Mouse (Mus musculus) adrenal gland, adult 8-10 months (tissue): Measurements from ENCODE around the gene Gm44503. TPM values are rescaled to one million over a fixed set of nuclear protein-coding genes. Genes with fewer than 3 reads are reported as not detected.
A peak's percentile ranks its signal among the peaks of the same experiment; 100 is the strongest.

Experiments
- DNase-seq: peaks from one replicate; pipeline ENCODE4 v3.0.0; 2022
- total RNA-seq, 4 experiments: library from RNA; stranded (reverse); gene quantifications; 2 replicates each; pipeline ENCODE4 v1.2.4; 2022

Gm44503 gene
- total RNA-seq, 4 experiments from 2014 or later, result not detected

- no peak for DNase-seq
Measured at GRCm38 (mm10) chr9:72974734-72975133, 16.1 kb downstream of the Gm44503 start.

GRCm38 (mm10) chr9:72975242-72975641 lies 16.6 kb downstream of the Gm44503 start:
- no peak for DNase-seq

GRCm38 (mm10) chr9:72983066-72983465 lies 24.4 kb downstream of the Gm44503 start:
- no peak for DNase-seq

GRCm38 (mm10) chr9:72985250-72986220 lies 26.9 kb downstream of the Gm44503 start, which contains the start of the genes Ccpg1os and Ccpg1:
Ccpg1os (minus strand) TSS chr9:72985382.
Ccpg1 (plus strand) TSS chr9:72985429.
- DNase-seq, result peak; percentile 97

- DNase-seq, result no peak
Measured at GRCm38 (mm10) chr9:72987703-72988102, 29.1 kb downstream of the Gm44503 start.

GRCm38 (mm10) chr9:72988706-72989105 lies 30.1 kb downstream of the Gm44503 start:
- DNase-seq, result no peak

- no peak for DNase-seq
Measured at GRCm38 (mm10) chr9:72991420-72991819, 32.8 kb downstream of the Gm44503 start.

GRCm38 (mm10) chr9:72992576-72992975 lies 33.9 kb downstream of the Gm44503 start:
- DNase-seq, result peak; percentile 28

GRCm38 (mm10) chr9:72996167-72996566 lies 37.5 kb downstream of the Gm44503 start:
- no peak for DNase-seq

- DNase-seq, result no peak
Measured at GRCm38 (mm10) chr9:72996806-72997205, 38.2 kb downstream of the Gm44503 start.

GRCm38 (mm10) chr9:73000487-73000886 lies 41.8 kb downstream of the Gm44503 start:
- no peak for DNase-seq

- no peak for DNase-seq
Measured at GRCm38 (mm10) chr9:73001314-73002011, 42.8 kb downstream of the Gm44503 start.

GRCm38 (mm10) chr9:73002177-73002576 lies 43.5 kb downstream of the Gm44503 start:
- no peak for DNase-seq

- no peak for DNase-seq
Measured at GRCm38 (mm10) chr9:73004076-73004475, 45.4 kb downstream of the Gm44503 start.

GRCm38 (mm10) chr9:73005106-73005505 lies 46.5 kb downstream of the Gm44503 start:
- DNase-seq, result no peak

GRCm38 (mm10) chr9:73006175-73006574 lies 47.5 kb downstream of the Gm44503 start:
- DNase-seq, result no peak

GRCm38 (mm10) chr9:73008384-73008783 lies 49.7 kb downstream of the Gm44503 start:
- DNase-seq, result no peak

GRCm38 (mm10) chr9:73012629-73013028 lies 54.0 kb downstream of the Gm44503 start:
- no peak for DNase-seq

- no peak for DNase-seq
Measured at GRCm38 (mm10) chr9:73014724-73015123, 56.1 kb downstream of the Gm44503 start.

GRCm38 (mm10) chr9:73019841-73020240 lies 61.2 kb downstream of the Gm44503 start:
- DNase-seq, result no peak

- peak; percentile 60 for DNase-seq
Measured at GRCm38 (mm10) chr9:73020566-73021097, 62.0 kb downstream of the Gm44503 start.

GRCm38 (mm10) chr9:73025818-73026636 lies 67.4 kb downstream of the Gm44503 start:
- DNase-seq, result no peak
